Mouse (Mus musculus): ENCODE data around the gene Sec14l5.
A peak's percentile ranks its signal among the peaks of the same experiment; 100 is the strongest.
"Not testable (repeated sequence)": the region's sequence is repeated elsewhere in the genome, so short reads cannot be mapped to it uniquely, and the experiment has no call there.

Sec14l5 gene

GRCm38 (mm10) chr16:5217341-5218133 is 70.6 kb downstream of the Sec14l5 start:
- DNase-seq, result no peak

GRCm38 (mm10) chr16:5221403-5221802 is 74.5 kb downstream of the Sec14l5 start:
- DNase-seq, result no peak

DNA sequence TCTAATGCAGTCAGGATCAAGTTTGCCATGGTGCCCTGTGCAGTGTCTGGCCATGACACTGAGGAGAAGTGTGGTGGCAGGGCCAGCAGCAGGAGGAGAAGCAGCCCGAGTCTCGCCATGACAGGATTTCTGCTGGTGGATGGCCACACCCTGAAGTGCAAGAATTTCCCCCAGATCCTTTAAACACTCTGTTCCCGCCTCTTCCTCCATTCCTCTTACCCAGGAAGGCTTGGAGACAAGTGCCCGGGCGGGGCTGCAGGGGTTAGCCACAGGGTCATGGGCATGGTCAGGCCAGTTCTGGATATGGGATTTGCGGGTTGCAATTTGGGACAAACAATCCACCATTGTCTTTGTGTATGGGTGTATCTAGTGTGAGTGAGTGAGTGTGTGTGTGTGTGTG is 75.2 kb downstream of the Sec14l5 start, which contains the start of gene AU021092:
Gene AU021092, minus strand, starts transcription at position 160 of the 400 bp plus-strand sequence.
- no peak for DNase-seq

- DNase-seq, result not testable (repeated sequence)
These were observed 79.6 kb downstream of the Sec14l5 start for GRCm38 (mm10) chr16:5226534-5226933.

GRCm38 (mm10) chr16:5227501-5227900 is 80.6 kb downstream of the Sec14l5 start:
- DNase-seq, result not testable (repeated sequence)

DNA sequence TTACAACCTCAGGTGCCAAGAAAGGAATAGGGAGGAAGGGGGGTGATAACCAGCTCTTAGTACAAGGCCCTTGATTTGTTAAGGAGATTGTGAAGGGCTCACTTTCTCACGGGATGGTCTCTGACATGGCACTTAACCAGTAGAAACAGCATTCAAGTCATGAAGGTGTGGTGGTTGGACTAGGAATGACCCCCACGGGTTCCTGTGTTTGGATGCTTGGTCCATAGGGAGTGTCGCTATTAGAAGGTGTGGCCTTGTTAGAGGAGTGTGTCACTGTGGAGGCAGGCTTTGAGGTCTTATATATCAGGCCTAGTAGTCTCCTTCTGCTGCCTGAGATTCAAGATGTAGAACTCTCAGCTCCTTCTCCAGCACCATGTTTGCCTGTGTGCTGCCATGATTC is 81.2 kb downstream of the Sec14l5 start:
- not testable (repeated sequence) for DNase-seq

GRCm38 (mm10) chr16:5232982-5233381 is 86.1 kb downstream of the Sec14l5 start:
- no peak for DNase-seq

DNA sequence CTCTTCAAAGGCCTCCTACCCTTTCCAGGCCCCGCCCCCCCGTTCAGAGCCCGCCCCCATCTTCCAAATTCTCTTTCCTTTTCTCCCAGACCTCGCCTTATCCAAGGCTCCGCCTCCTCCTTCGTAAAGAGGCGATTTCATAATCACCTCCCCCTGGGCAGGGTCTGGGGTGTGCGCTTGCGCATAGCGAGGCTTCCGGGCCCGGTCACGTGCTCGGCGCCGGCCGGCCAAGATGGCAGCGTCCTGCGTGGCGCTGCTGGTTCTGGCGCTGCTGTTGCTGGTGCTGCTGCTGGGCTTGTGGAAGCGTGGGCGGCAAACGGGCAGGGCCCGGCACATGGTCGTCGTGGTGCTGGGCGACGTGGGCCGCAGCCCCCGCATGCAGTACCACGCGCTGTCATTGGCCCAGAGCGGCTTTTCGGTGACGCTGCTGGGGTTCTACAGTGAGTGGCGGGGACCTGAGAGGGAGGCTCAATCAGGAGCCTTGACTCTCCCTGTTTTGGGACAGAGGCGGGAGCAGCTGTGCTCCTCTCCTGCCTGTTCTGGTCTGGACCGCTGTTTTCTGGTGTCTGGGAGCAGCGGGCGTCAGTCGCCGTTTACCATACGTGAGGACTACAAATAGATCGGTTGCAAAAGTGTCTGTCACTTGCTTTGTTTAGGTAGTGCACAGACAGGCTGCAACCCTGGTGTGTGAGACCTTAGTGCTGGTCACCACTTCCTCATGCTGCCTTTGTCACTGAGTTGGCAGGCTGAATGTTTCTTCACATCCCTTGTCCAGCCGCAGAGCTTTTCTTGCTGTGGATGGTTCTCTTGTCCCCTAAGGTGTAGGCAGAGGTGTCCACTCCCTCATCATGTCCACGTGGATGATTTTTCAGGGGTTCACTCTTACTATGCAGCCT is 86.8 kb downstream of the Sec14l5 start, which contains the start of gene Alg1:
Gene Alg1, plus strand, starts transcription at position 204 of the 896 bp plus-strand sequence.
- DNase-seq, result peak; percentile 95
